Mouse (Mus musculus): ENCODE results near the gene Oosp2.

Oosp2 gene

DNA sequence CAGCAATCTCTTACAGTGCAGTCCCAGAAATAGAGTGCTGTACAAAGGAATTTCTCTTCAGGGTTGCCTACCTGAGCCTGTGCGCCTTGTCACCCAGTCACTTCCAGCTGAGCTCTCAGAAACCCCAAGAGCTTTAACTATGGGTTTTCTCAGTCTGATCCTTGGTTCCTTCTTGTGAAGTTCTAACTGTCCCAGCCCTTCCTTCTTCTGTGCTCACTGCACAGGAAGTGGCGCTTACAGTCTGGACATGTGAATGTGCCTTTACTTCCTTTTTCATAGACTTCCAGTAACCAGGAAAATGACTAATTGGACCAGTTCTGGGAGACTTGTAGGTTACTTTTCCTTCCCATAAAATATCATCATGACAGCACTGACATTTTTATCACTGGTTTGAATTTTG, 55.8 kb downstream of the Oosp2 start, which contains the start of gene Ms4a6d:
Gene Ms4a6d (minus strand): TSS at position 247 of the 400 bp plus-strand sequence.
- DNase-seq (ENCODE audit: low read depth) = no peak

DNA sequence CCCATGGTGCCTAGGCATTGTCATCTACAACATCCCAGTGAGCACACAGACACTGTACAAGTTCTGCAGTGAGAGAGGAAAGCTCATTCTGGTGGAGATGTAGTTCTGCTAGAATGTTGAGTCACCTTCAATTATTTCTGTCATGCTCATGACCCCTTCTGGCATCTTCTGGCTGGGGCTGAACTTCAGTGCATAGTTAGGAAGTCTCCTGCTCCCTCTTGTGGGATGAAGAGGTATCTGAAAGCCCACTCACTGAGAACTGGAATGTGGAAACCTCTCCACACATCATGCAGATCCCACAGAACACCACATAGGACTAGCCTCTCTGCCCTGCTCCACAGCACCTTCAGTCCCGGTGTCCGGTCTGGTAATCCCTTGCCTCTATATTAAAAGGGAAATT, 58.3 kb downstream of the Oosp2 start:
- DNase-seq (ENCODE audit: low read depth) = no peak

DNA sequence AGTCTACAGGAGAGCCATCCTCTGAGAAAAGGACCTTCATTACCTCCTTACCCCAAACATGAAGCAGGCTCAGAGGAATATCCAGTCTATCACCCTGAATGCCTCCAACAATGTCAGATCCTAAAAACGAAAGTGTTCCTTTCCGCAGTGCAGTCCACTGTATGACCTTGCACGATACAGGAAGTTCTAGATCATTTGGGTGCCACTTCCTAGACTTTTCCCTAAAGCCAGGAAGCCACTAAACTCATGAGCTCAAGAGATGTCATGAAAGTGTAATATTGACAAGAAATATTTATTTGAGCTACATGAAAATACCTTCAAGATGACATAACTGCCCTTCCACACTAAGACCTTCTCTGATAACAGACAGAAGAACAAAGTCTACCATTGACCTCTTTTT, 59.0 kb downstream of the Oosp2 start:
- DNase-seq (ENCODE audit: low read depth) = no peak
